Mouse (Mus musculus) embryonic fibroblast, embryonic 13.5 days (primary cell): ENCODE data around the gene Ebf4. TPM values are rescaled to one million over a fixed set of nuclear protein-coding genes. Genes with fewer than 3 reads are reported as not detected.
A peak's percentile ranks its signal among the peaks of the same experiment; 100 is the strongest.

ENCODE experiments used
- H3K27ac ChIP-seq: 2 replicates; pipeline ENCODE4 v1.5.1; 2012; ENCODE audit warnings: low read length, control low read depth, inconsistent platforms; ENCODE audit not compliant: insufficient read depth
- H3K4me1 ChIP-seq: 2 replicates; pipeline ENCODE4 v1.6.1; 2011; ENCODE audit warnings: low read length; ENCODE audit not compliant: control insufficient read depth, insufficient read depth
- H3K4me3 ChIP-seq: 2 replicates; pipeline ENCODE4 v1.5.1; 2011; ENCODE audit warnings: mild to moderate bottlenecking, control low read depth, low read length; ENCODE audit not compliant: insufficient read depth
- CTCF ChIP-seq: IDR thresholded peaks from 2 replicates; pipeline ENCODE4 v1.5.1; 2011; ENCODE audit warnings: mild to moderate bottlenecking, control low read depth, low read length, moderate library complexity, borderline replicate concordance; ENCODE audit not compliant: insufficient read depth
- POLR2A ChIP-seq: IDR thresholded peaks from 2 replicates; pipeline ENCODE4 v1.6.1; 2011; ENCODE audit warnings: low read depth, mild to moderate bottlenecking, control low read depth, low read length, moderate library complexity
- polyA plus RNA-seq: library from polyadenylated mRNA; stranded (reverse); fragments of >200 nt; gene quantifications from 2 replicates; pipeline ENCODE4 v1.2.4, GENCODE M21; 2011; ENCODE audit warnings: low read depth; ENCODE audit not compliant: missing spikeins, insufficient read length

Gene Ebf4
- polyA plus RNA-seq, 1 experiment = 4.1 TPM

DNA sequence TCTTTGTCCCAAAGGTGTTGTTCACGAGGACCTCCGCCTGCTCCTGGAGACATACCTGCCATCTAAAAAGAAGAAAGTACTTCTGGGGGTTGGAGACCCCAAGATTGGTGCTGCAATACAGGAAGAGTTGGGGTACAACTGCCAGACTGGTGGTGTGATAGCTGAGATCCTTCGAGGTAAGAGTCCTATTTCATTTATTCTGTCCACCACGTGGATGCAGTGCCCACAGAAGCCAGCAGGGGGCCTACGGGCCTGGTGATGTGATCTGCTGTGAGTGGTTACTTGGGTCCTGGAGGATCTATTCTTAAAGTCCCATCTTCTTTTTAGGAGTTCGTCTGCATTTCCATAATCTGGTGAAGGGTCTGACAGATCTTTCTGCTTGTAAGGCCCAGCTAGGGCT lies 19.3 kb upstream of the Ebf4 start:
- Histone ChIP-seq H3K4me3 (peak overlapping the region; percentile 93), H3K4me1 (no peaks in the 10 kb centered on the region; the same call in 1 of the 2 replicates), H3K27ac (no peak overlapping the region)
- TF ChIP-seq POLR2A = no peak
- TF ChIP-seq CTCF = peak; percentile 47; the same call in 1 of the 2 replicates

DNA sequence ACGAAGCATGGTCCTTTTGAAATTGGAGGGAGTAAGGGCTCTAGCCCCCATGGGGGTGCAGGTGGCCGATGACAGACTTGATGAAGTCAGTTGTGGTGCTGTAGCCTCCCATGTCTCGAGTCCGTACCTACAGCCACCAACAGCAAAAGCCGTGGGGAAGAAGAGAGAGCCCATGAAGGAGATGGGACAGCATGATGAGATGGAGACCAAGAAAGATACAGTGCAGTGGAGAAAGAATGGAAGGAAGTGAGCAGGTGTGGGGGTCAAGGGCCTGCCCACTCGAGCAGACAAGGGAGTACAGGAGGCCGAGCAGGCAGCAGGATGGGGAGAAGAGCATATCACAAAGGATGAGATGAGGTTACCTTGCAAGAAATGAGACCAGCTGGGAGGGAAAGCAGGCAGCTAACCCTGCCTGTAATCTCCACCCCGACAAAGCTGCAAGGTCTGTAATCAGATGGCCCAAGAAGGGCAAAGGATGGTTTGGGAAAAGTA lies 15.3 kb upstream of the Ebf4 start:
- no peak overlapping the region for H3K4me3 ChIP-seq
- H3K27ac ChIP-seq = no peak overlapping the region
- TF ChIP-seq CTCF (no peak), POLR2A (0 out of 2 replicates have a peak, but pooled peaks have one; percentile 35)
- no peaks in the 10 kb centered on the region; the same call in 1 of the 2 replicates for H3K4me1 ChIP-seq

DNA sequence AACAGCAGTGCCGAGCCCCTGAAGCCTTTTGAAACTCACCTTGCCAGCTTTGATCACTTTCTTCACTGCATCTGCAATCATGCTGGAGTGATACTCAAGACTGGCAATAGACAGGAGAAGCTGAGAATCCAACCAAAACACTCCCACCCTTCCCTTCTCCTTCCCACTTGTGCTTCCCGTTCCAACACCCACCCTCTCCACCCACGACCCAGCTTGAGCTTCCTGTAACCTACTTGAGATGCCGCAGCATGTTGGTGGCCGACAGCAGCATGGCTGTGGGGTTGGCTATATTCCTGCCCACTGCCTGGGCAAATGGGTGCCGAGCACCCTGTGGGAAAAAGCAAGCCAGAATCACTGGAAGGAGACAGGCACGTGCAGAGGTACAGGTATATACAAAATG lies 14.7 kb upstream of the Ebf4 start:
- no peaks in the 10 kb centered on the region; the same call in 1 of the 2 replicates for H3K4me1 ChIP-seq
- H3K27ac ChIP-seq = no peak overlapping the region
- TF ChIP-seq CTCF (no peak), POLR2A (no peak)
- no peak overlapping the region for H3K4me3 ChIP-seq

DNA sequence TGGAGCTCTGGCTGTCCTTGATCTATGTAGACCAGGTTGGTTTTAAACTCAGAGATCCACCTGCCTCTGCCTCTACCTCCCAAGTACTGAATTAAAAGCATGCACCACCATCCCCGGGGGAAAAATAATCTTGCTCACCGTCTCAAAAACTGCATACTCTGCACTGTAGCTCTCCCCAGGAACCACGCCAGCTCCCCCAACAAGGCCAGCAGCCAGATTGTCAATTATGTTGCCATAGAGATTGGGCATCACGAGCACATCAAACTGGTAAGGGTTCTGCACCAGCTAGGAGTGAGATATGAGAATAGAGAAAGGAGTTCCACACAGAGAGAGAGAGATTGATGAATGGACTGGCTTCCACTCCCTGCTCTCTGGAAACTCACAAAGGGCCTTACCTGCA lies 14.2 kb upstream of the Ebf4 start:
- H3K27ac ChIP-seq = no peak overlapping the region
- TF ChIP-seq CTCF (no peak), POLR2A (no peak; the same call in 1 of the 2 replicates)
- no peaks in the 10 kb centered on the region; the same call in 1 of the 2 replicates for H3K4me1 ChIP-seq
- H3K4me3 ChIP-seq = no peak overlapping the region

DNA sequence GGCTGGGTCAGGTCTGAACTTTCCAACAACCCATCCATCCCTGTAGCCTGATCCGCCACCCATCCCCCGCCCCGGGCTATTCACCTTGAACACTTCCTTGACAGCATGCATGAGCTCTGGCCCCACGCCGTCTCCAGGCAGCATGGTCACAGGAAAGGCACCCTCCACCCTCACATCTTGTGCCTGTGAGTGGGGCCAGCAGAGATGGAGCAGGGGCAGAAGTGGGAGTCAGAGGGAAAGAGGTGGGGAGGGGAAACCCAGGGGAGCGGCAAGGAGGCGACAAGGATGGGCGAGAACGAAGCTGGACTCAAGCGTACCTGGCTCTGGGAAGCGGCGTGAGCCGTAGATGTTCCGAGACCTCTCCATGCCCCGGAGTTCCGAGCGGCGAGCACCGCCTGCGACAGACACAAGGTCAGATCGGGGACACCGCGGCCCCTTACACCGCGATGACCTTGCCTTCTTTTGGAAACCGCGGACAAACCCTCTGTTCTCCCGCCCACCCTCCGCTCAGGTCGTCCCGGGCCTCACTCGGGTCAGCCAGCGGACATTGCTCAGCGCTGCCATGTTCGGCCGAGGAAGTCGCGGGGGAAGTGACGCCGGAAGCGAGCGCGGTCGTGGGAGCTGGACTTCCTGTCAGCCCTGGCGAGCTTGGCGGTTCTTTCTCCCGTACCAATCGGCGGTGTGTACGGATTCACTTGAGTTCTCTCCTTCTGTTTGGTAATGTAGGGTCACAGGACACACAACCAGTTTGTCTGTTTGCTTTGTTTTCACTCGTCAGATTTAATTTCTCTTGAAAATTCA lies 10.9 kb upstream of the Ebf4 start, which contains the start of gene Idh3b:
Gene Idh3b (minus strand): TSS at position 694 of the 801 bp plus-strand sequence.
- no peaks in the 10 kb centered on the region for H3K4me1 ChIP-seq
- peak within 1 kb of the TSS; percentile 80 for H3K4me3 ChIP-seq
- TF ChIP-seq CTCF (no peak), POLR2A (peak; percentile 95)
- no peak within 1 kb of the TSS for H3K27ac ChIP-seq

DNA sequence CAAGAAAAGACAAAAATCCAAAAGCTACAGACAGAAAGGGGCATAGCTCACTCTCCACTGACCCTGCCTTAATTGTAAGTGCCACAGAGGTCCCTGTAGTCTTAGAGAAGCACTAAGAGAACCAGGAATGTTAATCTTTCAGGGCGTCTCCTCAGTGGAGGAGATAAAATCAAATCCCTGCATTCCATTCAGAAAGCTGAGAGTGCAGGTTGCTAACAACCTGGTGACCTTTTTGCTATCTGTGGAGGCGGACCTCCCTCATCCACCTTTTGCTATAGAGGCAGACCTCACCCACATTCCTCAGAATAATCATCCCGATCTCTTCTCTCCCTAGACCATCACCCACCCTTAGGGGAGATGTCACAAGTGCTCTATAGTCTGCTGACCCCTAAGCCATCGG lies 5.9 kb upstream of the Ebf4 start:
- Histone ChIP-seq H3K27ac (no peak overlapping the region), H3K4me1 (peaks cover 5% of the 10 kb centered on the region; the same call in 1 of the 2 replicates), H3K4me3 (no peak overlapping the region)
- TF ChIP-seq CTCF = no peak
- no peak for TF ChIP-seq POLR2A

DNA sequence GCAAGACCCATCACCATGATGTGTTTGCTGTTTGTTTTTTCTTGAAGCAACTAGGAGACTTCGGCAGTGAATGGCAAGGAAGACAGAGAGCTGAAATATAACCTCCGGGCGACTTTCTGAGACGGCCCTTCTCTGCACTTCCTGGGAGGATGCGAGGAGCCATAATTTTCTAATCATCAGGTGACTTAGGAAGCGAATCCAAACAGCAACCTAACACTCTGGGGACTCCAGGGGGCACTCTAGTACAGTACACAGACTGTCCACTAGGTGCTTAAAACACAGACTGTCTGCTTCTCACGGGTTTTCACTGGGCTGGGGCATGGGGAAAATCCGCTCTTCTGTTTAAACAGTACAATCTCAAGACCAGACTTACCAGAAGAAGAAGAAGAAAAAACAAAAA lies 3.5 kb upstream of the Ebf4 start:
- H3K27ac ChIP-seq = peak overlapping the region; percentile 6; the same call in 1 of the 2 replicates
- H3K4me3 ChIP-seq = no peak overlapping the region
- peaks cover 5% of the 10 kb centered on the region; the same call in 1 of the 2 replicates for H3K4me1 ChIP-seq
- TF ChIP-seq CTCF (peak; percentile 14; the same call in 1 of the 2 replicates), POLR2A (no peak)

DNA sequence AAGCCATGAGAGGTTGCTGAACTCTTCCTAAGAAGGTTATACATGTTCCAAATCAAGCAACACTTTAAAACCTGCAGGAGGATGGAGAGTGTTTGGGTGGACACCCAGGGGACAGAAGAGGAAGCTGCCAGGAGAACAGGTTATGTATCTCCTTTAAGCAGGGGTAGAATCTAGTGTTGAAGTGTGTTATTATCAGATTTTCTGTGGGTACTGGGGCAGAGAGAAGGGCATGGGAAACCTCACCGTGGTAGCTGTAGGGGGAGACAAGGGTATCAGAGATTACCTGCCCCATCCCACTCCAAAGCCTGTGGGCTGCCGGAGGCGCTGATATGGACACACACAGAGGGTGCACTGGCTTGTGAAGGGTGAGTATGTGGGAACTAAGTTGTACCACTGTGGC lies 2.0 kb upstream of the Ebf4 start:
- Histone ChIP-seq H3K4me1 (peaks cover 5% of the 10 kb centered on the region; the same call in 1 of the 2 replicates), H3K27ac (no peak overlapping the region), H3K4me3 (no peak overlapping the region)
- TF ChIP-seq CTCF = no peak
- TF ChIP-seq POLR2A = no peak

DNA sequence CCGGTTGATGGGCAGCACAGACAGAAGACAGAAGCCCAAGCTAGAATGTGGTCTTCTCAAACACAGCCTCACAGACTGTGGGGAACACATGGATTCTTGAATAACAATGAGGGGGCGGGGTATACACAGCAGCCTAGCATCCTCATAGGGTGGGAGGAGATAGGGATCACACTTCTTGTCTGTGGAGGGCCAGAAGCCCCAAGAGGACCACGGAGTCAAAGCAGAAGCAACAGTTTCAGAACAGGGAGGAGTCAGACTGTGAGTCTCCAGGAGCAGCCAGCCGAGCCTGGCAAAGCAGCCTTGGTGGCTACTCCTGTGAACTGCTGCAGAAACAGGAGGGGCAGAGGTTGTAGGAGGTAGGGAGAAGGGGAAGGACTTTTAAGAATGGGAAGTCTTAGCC lies 1.5 kb upstream of the Ebf4 start:
- TF ChIP-seq POLR2A (no peak), CTCF (no peak)
- no peak overlapping the region for H3K27ac ChIP-seq
- peaks cover 5% of the 10 kb centered on the region; the same call in 1 of the 2 replicates for H3K4me1 ChIP-seq
- no peak overlapping the region for H3K4me3 ChIP-seq

DNA sequence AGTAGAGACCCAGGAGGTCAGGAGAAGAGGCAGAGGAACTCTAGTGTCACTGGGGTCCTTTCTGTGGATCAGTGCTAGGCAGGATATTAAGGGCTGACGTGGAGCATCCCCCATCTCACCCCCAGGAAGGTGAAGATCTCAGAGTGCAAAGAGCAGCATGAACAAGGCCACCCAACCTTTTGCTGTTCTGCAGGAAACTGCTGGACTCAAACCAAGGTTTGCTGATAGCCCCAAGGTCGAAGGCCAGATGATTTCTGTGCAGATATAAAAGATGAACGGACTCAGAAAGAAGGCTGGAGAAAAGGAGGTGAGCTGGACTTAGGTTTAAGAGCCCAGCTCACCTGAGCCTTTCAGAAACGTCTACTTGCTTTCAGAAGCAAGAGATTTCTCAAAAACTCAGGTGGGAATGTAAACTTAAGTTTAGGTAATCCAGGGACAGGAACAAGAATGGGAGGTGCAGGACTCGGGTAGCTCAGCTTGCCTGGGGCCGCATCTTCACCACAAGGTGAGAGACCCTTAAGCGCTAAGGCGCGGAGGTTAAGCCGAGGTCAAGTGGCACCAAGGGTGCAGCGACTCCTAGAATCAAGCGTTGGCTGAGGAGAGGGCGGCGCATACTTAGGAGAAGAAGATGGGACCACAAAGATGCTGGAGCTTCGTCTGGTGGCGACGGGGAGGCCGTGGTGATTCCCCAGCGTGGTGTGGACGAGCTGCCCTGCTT lies 592 bp upstream of the Ebf4 start:
- Histone ChIP-seq H3K4me1 (peaks cover 5% of the 10 kb centered on the region; the same call in 1 of the 2 replicates), H3K27ac (no peak overlapping the region), H3K4me3 (peak overlapping the region; percentile 17; the same call in 1 of the 2 replicates)
- no peak for TF ChIP-seq POLR2A
- TF ChIP-seq CTCF = no peak
